Mouse (Mus musculus) heart, postnatal 0 days (tissue): ENCODE data around the gene Pmfbp1.

Source experiments
- CTCF ChIP-seq: IDR thresholded peaks from 2 replicates; pipeline ENCODE4 v1.5.1; 2016; ENCODE audit warnings: antibody characterized with exemption, control low read depth, low read depth
- EP300 ChIP-seq: IDR thresholded peaks from 2 replicates; pipeline ENCODE4 v1.6.1; 2016; ENCODE audit warnings: antibody characterized with exemption, low read depth

- no peak for TF ChIP-seq CTCF
- TF ChIP-seq EP300 = no peak
Observed at GRCm38 (mm10) chr8:109494601-109495000, 774 bp downstream of the Pmfbp1 start.
